Mouse (Mus musculus) cortical plate, adult 2 months (tissue): ENCODE results near the gene Nr1h3.

ENCODE experiments used
- CTCF ChIP-seq: fragments of 200-500 bp; IDR thresholded peaks from 2 replicates; pipeline ENCODE4 v1.5.1; 2011; ENCODE audit warnings: mild to moderate bottlenecking, control low read depth, low read length; ENCODE audit not compliant: insufficient read depth; ENCODE audit errors: extremely low read depth
- POLR2A ChIP-seq: fragments of 200-500 bp; IDR thresholded peaks from 2 replicates; pipeline ENCODE4 v1.6.1; 2011; ENCODE audit warnings: mild to moderate bottlenecking, low read length, control low read depth; ENCODE audit not compliant: insufficient read depth; ENCODE audit errors: extremely low read depth

- TF ChIP-seq POLR2A, result no peak
- TF ChIP-seq CTCF, result no peak
Observed at GRCm38 (mm10) chr2:91229735-91230134, 27.1 kb upstream of the Nr1h3 start.
